8 mouse cellular contexts compared by ENCODE assay signal in the genomic region with DNA sequence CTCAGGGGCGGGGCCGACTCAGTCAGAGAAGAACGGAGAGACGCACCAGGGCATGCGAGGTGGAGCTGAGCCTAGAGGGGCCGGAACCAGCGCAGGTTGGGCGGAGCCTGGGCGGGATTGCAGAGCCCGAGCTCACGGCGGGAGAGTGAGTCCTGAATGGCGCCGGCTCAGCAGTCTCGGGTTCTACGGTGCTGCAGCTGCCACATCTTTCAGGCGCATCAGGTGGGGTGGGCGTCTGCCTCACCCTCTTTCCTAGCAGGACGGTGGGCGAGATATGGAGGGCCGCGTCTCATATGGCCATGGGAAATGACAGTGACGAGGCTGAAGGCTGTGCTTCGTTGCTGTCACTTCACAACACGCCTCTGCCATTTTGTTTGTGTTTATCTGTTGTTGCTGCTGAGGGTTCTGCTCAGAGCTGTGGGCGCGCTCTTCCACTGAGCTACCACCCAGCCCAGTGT. TPM values are rescaled to one million over a fixed set of nuclear protein-coding genes. Genes with fewer than 3 reads are reported as not detected.
A peak's percentile ranks its signal among the peaks of the same experiment; 100 is the strongest.
DNase-seq lines count a peak whose midpoint lies in the region; ATAC-seq and TF ChIP-seq lines count a peak whose summit lies in the region.

No protein-coding gene starts in this region.

- TF ChIP-seq CTCF in layer of hippocampus, adult 2 months (conservative IDR thresholded peaks at IDR 0.05): no peak

- peaks cover 10% of the 10 kb centered on the region for H3K4me1 ChIP-seq in forebrain, embryonic 12.5 days
- peaks cover 11% of the 10 kb centered on the region for H3K4me1 ChIP-seq in lung, embryonic 15.5 days

- intact Hi-C loops in heart, postnatal 14 days (cut with DNase I): loop anchor here (5.0 kb wide), 1 partner anchor 53 kb away; no protein-coding TSS in a partner anchor

- peak; percentile 100 for ATAC-seq in forebrain, embryonic 12.5 days (ENCODE audit: low FRiP score)
- peak; percentile 99 for ATAC-seq in lung, embryonic 15.5 days (ENCODE audit: borderline replicate concordance, extremely low read depth, low FRiP score, low TSS enrichment)

- peak overlapping the region; percentile 80; the same call in 1 of the 2 replicates for H3K27ac ChIP-seq in forebrain, embryonic 12.5 days
- peak overlapping the region; percentile 90 for H3K27ac ChIP-seq in layer of hippocampus, adult 2 months
- peak overlapping the region; percentile 64 for H3K27ac ChIP-seq in lung, embryonic 15.5 days

- peak overlapping the region; percentile 68 for H3K4me3 ChIP-seq in forebrain, embryonic 12.5 days (replicated peaks)
- H3K4me3 ChIP-seq in layer of hippocampus, adult 2 months: peak overlapping the region; percentile 74
- H3K4me3 ChIP-seq in lung, embryonic 15.5 days: peak overlapping the region; percentile 68

- H3K4me2 ChIP-seq in forebrain, embryonic 12.5 days: peak overlapping the region; percentile 63
- peak overlapping the region; percentile 74 for H3K4me2 ChIP-seq in lung, embryonic 15.5 days

- no peaks in the 10 kb centered on the region for H3K9me3 ChIP-seq in forebrain, embryonic 12.5 days
- H3K9me3 ChIP-seq in lung, embryonic 15.5 days: no peaks in the 10 kb centered on the region

- DNase-seq in ES-CJ7 (ENCODE audit: low read depth, low spot score): peak; percentile 99
- DNase-seq in c-Kit-positive CD71-positive TER-119-positive erythroid progenitor cells, embryonic 14.5 days (ENCODE audit: low spot score): peak; percentile 97
- peak; percentile 99 for DNase-seq in heart, postnatal 14 days
- peak; percentile 98 to 99 for DNase-seq in layer of hippocampus, adult 2 months (ENCODE audit: low spot score in 2 of 2)
- peak; percentile 94 for DNase-seq in ovary, adult 18-20 months (ENCODE audit: low spot score)
- peak; percentile 96 for DNase-seq in thymus, postnatal 0 days (ENCODE audit: low spot score)

- H3K27me3 ChIP-seq in forebrain, embryonic 12.5 days: no peaks in the 10 kb centered on the region
- H3K27me3 ChIP-seq in lung, embryonic 15.5 days: no peaks in the 10 kb centered on the region

- peaks cover 39% of the 10 kb centered on the region for H3K36me3 ChIP-seq in forebrain, embryonic 12.5 days (replicated peaks)
- H3K36me3 ChIP-seq in lung, embryonic 15.5 days: peaks cover 21% of the 10 kb centered on the region

- H3K9ac ChIP-seq in forebrain, embryonic 12.5 days: peak overlapping the region; percentile 65
- H3K9ac ChIP-seq in lung, embryonic 15.5 days: peak overlapping the region; percentile 85

- WGBS in forebrain, embryonic 12.5 days: under 1% methylated on average over 27 of the region's 27 CpGs
- under 1% methylated on average over 27 of the region's 27 CpGs for WGBS in lung, embryonic 15.5 days

RNA-seq across cellular contexts. Expression of a gene that starts 0.5 kb away (rescaled TPM):
- 22.2 and 24.9 TPM in 2 replicates for polyA plus RNA-seq in forebrain, embryonic 12.5 days (2016; fragmentation: Nextera tagmentation; extraction: Ambion mirVana)
- 1 to 10 TPM; 3.4 to 4.3 TPM for total RNA-seq in heart, postnatal 14 days (2021)
- 10 to 100 TPM; 12.7 to 15.8 TPM for total RNA-seq in layer of hippocampus, adult 2 months (2021)
- 19.1 and 19.5 TPM in 2 replicates for polyA plus RNA-seq in lung, embryonic 15.5 days (2015; fragmentation: Nextera tagmentation; extraction: Ambion mirVana)
- polyA plus RNA-seq in thymus, postnatal 0 days (2015; fragmentation: Nextera tagmentation; extraction: Ambion mirVana): 13.1 and 15.3 TPM in 2 replicates

RNA-seq across cellular contexts. Expression of a gene that starts 35.9 kb away (rescaled TPM):
- polyA plus RNA-seq in forebrain, embryonic 12.5 days (2016; fragmentation: Nextera tagmentation; extraction: Ambion mirVana): 165 and 169 TPM in 2 replicates
- 100 to 1,000 TPM; 234 to 282 TPM for total RNA-seq in heart, postnatal 14 days (2021)
- total RNA-seq in layer of hippocampus, adult 2 months (2021): 100 to 1,000 TPM; 444 to 465 TPM
- polyA plus RNA-seq in lung, embryonic 15.5 days (2015; fragmentation: Nextera tagmentation; extraction: Ambion mirVana): 251 and 273 TPM in 2 replicates
- 233 and 246 TPM in 2 replicates for polyA plus RNA-seq in thymus, postnatal 0 days (2015; fragmentation: Nextera tagmentation; extraction: Ambion mirVana)

RNA-seq across cellular contexts. Expression of a gene that starts 35.9 kb away (rescaled TPM):
- polyA plus RNA-seq in forebrain, embryonic 12.5 days (2016; fragmentation: Nextera tagmentation; extraction: Ambion mirVana): 31.6 and 40.3 TPM in 2 replicates
- total RNA-seq in heart, postnatal 14 days (2021): 100 to 1,000 TPM in 1 of 2 experiments, 10 to 100 TPM in 1; 97.2 to 101 TPM
- 10 to 100 TPM; 91.2 to 93.0 TPM for total RNA-seq in layer of hippocampus, adult 2 months (2021)
- 36.4 and 41.0 TPM in 2 replicates for polyA plus RNA-seq in lung, embryonic 15.5 days (2015; fragmentation: Nextera tagmentation; extraction: Ambion mirVana)
- 8.6 and 11.8 TPM in 2 replicates for polyA plus RNA-seq in thymus, postnatal 0 days (2015; fragmentation: Nextera tagmentation; extraction: Ambion mirVana)

RNA-seq across cellular contexts. Expression of a gene that starts 43.6 kb away (rescaled TPM):
- 38.3 and 39.2 TPM in 2 replicates for polyA plus RNA-seq in forebrain, embryonic 12.5 days (2016; fragmentation: Nextera tagmentation; extraction: Ambion mirVana)
- 10 to 100 TPM; 41.8 to 43.4 TPM for total RNA-seq in heart, postnatal 14 days (2021)
- 100 to 1,000 TPM; 104 to 107 TPM for total RNA-seq in layer of hippocampus, adult 2 months (2021)
- 40.0 and 46.5 TPM in 2 replicates for polyA plus RNA-seq in lung, embryonic 15.5 days (2015; fragmentation: Nextera tagmentation; extraction: Ambion mirVana)
- polyA plus RNA-seq in thymus, postnatal 0 days (2015; fragmentation: Nextera tagmentation; extraction: Ambion mirVana): 25.5 and 27.7 TPM in 2 replicates

Comparison
In these comparisons a context has a peak if more than half of its experiments do, and no peak if none do; other contexts are left out.
1. Peak in every context shown above with its lines: DNase-seq, ATAC-seq, H3K4me3 ChIP-seq and H3K27ac ChIP-seq.